In genomic region chr16:35627992-35628607, GRCm38 (mm10) we compare ENCODE assay signal across 9 mouse cellular contexts.
DNase-seq lines count a peak whose midpoint lies in the region; ATAC-seq lines count a peak whose summit lies in the region.
"Had no signal": no experiment of that assay in that cellular context is flagged by ENCODE, and none has a peak within 500 bp of the region (broad histone marks: within the 10 kb centered on the region; RNA-seq: fewer than 3 reads in every experiment).

No protein-coding gene starts in this region.

- intact Hi-C loops in gastrocnemius, postnatal 14 days (cut with DNase I; ENCODE audit: low total_unique reads): loop anchor here (2.0 to 10.0 kb wide), 3 partner anchors 91 to 309 kb away; no protein-coding TSS in a partner anchor
- intact Hi-C loops in left cerebral cortex, postnatal 36 days (cut with DNase I): loop anchor here (2.0 to 10.0 kb wide), 2 partner anchors 87 to 203 kb away; partner anchors contain the start of gene Sema5b

- H3K4me2 ChIP-seq in hindbrain, embryonic 16.5 days (ENCODE audit: low read length): no peak overlapping the region

- no peaks in the 10 kb centered on the region for H3K9me3 ChIP-seq in hindbrain, embryonic 10.5 days
- H3K9me3 ChIP-seq in hindbrain, embryonic 16.5 days (ENCODE audit: control insufficient read depth, low read length): no peaks in the 10 kb centered on the region

- peaks cover 93% of the 10 kb centered on the region for H3K36me3 ChIP-seq in hindbrain, embryonic 10.5 days
- no peaks in the 10 kb centered on the region for H3K36me3 ChIP-seq in hindbrain, embryonic 16.5 days (ENCODE audit: control insufficient read depth, insufficient read depth, low read length)

- WGBS in hindbrain, embryonic 10.5 days: 42% methylated on average over 10 of the region's 10 CpGs
- 39% methylated on average over 10 of the region's 10 CpGs for WGBS in hindbrain, embryonic 16.5 days

- H3K4me1 ChIP-seq in hindbrain, embryonic 10.5 days (replicated peaks): peaks cover 31% of the 10 kb centered on the region
- H3K4me1 ChIP-seq in hindbrain, embryonic 16.5 days (ENCODE audit: control insufficient read depth, insufficient read depth, low read depth, low read length): peaks cover 27% of the 10 kb centered on the region

- H3K27me3 ChIP-seq in hindbrain, embryonic 10.5 days (ENCODE audit: insufficient read depth, poor library complexity, severe bottlenecking): no peaks in the 10 kb centered on the region
- no peaks in the 10 kb centered on the region for H3K27me3 ChIP-seq in hindbrain, embryonic 16.5 days (replicated peaks; ENCODE audit: control insufficient read depth, insufficient read depth, low read length)

- no peak overlapping the region for H3K9ac ChIP-seq in hindbrain, embryonic 16.5 days (ENCODE audit: low read depth, low read length)

- H3K4me3 ChIP-seq in hindbrain, embryonic 10.5 days: no peak overlapping the region
- H3K4me3 ChIP-seq in hindbrain, embryonic 16.5 days (ENCODE audit: low read length): no peak overlapping the region

- DNase-seq in hindbrain, embryonic 10.5 days (ENCODE audit: low spot score): peak; percentile 85
- peak; percentile 74 to 87 for DNase-seq in cerebellum, postnatal 4 days (ENCODE audit: low spot score in 2 of 2)
- peak; percentile 84 for DNase-seq in gastrocnemius, postnatal 14 days
- peak; percentile 43 for DNase-seq in kidney, adult 11 months
- peak; percentile 63 to 66 for DNase-seq in left cerebral cortex, postnatal 36 days (ENCODE audit: low spot score in 2 of 2)
- DNase-seq in naive thymus-derived CD4-positive, alpha-beta T cell, adult 2 months (ENCODE audit: low read depth): peak; percentile 56
- DNase-seq in spleen, postnatal 4 days (ENCODE audit: low spot score in 2 of 2): peak; percentile 60 to 89

- H3K27ac ChIP-seq in hindbrain, embryonic 10.5 days: 0 out of 2 replicates have a peak overlapping the region, but pooled peaks have one; percentile 24
- no peak overlapping the region for H3K27ac ChIP-seq in hindbrain, embryonic 16.5 days (ENCODE audit: low read depth, low read length)
- H3K27ac ChIP-seq: macrophage had no signal

- ATAC-seq in hindbrain, embryonic 16.5 days: no peak
